Mouse (Mus musculus): Measurements from ENCODE around the gene Gm20388. TPM values are rescaled to one million over a fixed set of nuclear protein-coding genes. Genes with fewer than 3 reads are reported as not detected.

Gm20388 gene
- total and polyA plus RNA-seq, 3 experiments = 0.02 to 0.05 TPM; not detected in 1

DNA sequence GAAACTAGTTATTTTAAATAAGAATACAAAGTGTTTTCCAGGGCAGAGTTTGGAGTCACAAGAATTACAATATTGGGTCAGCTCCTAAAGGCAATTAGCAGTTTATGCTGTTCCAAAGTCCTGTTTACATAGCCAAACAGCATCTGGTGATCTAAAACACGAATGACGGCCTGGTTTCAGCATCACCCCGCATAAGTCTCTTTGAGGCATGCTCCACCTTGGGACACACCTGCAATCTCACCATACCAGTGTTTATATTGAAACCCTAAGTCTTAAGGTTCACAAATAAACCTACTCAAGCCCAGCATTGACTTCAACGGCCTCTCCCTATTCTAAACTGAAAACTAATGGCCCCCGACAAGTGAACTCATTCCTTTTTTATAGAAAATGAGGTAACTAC lies 3049.7 kb downstream of the Gm20388 start:
- Histone ChIP-seq H3K9me3 (replicated peaks) (no peaks in the 10 kb centered on the region), H3K36me3 (replicated peaks) (peaks cover 51% of the 10 kb centered on the region), H3K4me3 (ENCODE audit: low read depth, low read length) (no peak overlapping the region), H3K4me1 (ENCODE audit: insufficient read depth, low read depth, low read length) (peaks cover 89% of the 10 kb centered on the region), H3K27me3 (ENCODE audit: insufficient read depth, low read length) (no peaks in the 10 kb centered on the region)
- no peak for ATAC-seq (ENCODE audit: extremely low read depth, insufficient number of reproducible peaks, low FRiP score, poor library complexity, severe bottlenecking)
- no peak for DNase-seq (ENCODE audit: low spot score)
- TF ChIP-seq CTCF (IDR thresholded peaks at IDR 0.05; ENCODE audit: low read depth, low read length) = no peak
- TF ChIP-seq POLR2AphosphoS5 (IDR thresholded peaks at IDR 0.05; ENCODE audit: insufficient replicate concordance, low read depth, low read length) = no peak
- no peak for TF ChIP-seq GATA2 (IDR thresholded peaks at IDR 0.05; ENCODE audit: borderline replicate concordance, low read depth, low read length)
- no peak for TF ChIP-seq GATA1 (IDR thresholded peaks at IDR 0.05; ENCODE audit: borderline replicate concordance, low read length)
- TF ChIP-seq TAL1 (conservative IDR thresholded peaks at IDR 0.05; ENCODE audit: low read depth, low read length) = no peak

DNA sequence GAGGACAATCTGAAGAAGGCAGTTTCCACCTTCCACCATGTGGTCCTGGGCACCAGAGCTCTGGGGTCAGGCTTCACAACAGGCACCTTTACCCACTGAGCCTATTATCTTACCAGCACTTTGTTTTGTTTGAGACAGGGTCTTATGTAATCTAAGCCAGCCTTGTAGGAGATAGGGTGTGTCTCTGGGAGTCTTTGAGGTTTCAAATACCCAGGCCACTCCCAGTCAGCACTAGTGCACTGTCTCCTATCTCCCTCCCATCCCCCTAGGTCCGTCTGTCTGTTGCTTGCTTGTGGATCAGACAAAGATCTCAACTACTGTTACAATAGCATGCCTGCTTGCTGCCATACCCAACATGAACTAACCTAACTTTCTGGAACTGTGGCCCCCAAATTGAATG lies 3050.3 kb downstream of the Gm20388 start:
- ATAC-seq (ENCODE audit: extremely low read depth, insufficient number of reproducible peaks, low FRiP score, poor library complexity, severe bottlenecking) = peak; percentile 91
- peak overlapping the region; percentile 54; the same call in 1 of the 2 replicates for H3K4me3 ChIP-seq (ENCODE audit: low read depth, low read length)
- peaks cover 52% of the 10 kb centered on the region for H3K36me3 ChIP-seq (replicated peaks)
- H3K4me1 ChIP-seq (ENCODE audit: insufficient read depth, low read depth, low read length) = peaks cover 85% of the 10 kb centered on the region
- DNase-seq (ENCODE audit: low spot score) = peak; percentile 65
- TF ChIP-seq GATA1 (IDR thresholded peaks at IDR 0.05; ENCODE audit: borderline replicate concordance, low read length) (no peak), CTCF (IDR thresholded peaks at IDR 0.05; ENCODE audit: low read depth, low read length) (no peak), POLR2AphosphoS5 (IDR thresholded peaks at IDR 0.05; ENCODE audit: insufficient replicate concordance, low read depth, low read length) (no peak), TAL1 (conservative IDR thresholded peaks at IDR 0.05; ENCODE audit: low read depth, low read length) (no peak), GATA2 (IDR thresholded peaks at IDR 0.05; ENCODE audit: borderline replicate concordance, low read depth, low read length) (no peak)
- H3K27me3 ChIP-seq (ENCODE audit: insufficient read depth, low read length) = no peaks in the 10 kb centered on the region
- H3K9me3 ChIP-seq (replicated peaks) = no peaks in the 10 kb centered on the region

DNA sequence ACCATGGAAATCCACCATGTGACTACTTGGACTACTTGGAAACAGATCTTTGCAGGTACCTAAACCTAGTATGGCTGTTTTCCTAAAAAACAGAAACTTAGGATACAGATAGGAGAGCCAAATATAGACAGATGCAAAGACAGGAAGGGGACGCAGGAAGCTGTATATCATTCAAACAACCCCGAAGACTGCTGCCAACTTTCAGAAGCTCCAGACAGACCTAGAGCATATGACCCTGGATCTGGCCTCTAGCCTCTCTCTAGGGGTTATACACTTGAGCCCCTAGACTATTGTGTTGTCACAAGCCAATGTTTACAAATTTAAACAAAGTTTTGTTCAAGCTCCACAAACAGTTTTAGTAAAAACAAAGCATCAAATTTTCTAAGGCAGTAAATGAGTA lies 3050.8 kb downstream of the Gm20388 start:
- DNase-seq (ENCODE audit: low spot score) (no peak), ATAC-seq (ENCODE audit: extremely low read depth, insufficient number of reproducible peaks, low FRiP score, poor library complexity, severe bottlenecking) (no peak)
- no peaks in the 10 kb centered on the region for H3K9me3 ChIP-seq (replicated peaks)
- peaks cover 55% of the 10 kb centered on the region for H3K36me3 ChIP-seq (replicated peaks)
- TF ChIP-seq GATA1 (IDR thresholded peaks at IDR 0.05; ENCODE audit: borderline replicate concordance, low read length) (no peak), POLR2AphosphoS5 (IDR thresholded peaks at IDR 0.05; ENCODE audit: insufficient replicate concordance, low read depth, low read length) (no peak), CTCF (IDR thresholded peaks at IDR 0.05; ENCODE audit: low read depth, low read length) (no peak)
- no peaks in the 10 kb centered on the region for H3K27me3 ChIP-seq (ENCODE audit: insufficient read depth, low read length)
- no peak overlapping the region for H3K4me3 ChIP-seq (ENCODE audit: low read depth, low read length)
- peaks cover 80% of the 10 kb centered on the region for H3K4me1 ChIP-seq (ENCODE audit: insufficient read depth, low read depth, low read length)

DNA sequence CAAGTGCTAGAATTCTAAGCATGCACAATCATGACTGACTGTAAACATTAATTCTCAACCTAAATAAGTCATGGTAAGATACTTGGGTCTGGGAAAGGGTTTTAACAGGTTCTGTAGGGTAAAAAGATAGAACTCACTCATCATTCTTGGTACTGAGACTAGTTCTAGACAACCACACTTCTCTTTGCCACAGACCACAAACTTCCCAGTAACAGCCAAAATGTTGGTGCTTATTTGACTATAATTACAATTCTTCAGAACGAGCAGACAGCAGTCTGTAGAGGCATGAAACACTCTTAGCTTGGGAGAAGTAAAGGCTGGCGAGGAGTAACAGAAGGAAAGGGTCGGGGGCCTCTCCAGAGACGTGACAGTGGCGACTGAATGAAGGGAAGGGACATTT lies 3051.4 kb downstream of the Gm20388 start:
- peaks cover 74% of the 10 kb centered on the region for H3K4me1 ChIP-seq (ENCODE audit: insufficient read depth, low read depth, low read length)
- DNase-seq (ENCODE audit: low spot score) = no peak
- H3K27me3 ChIP-seq (ENCODE audit: insufficient read depth, low read length) = no peaks in the 10 kb centered on the region
- H3K36me3 ChIP-seq (replicated peaks) = peaks cover 55% of the 10 kb centered on the region
- ATAC-seq (ENCODE audit: extremely low read depth, insufficient number of reproducible peaks, low FRiP score, poor library complexity, severe bottlenecking) = no peak
- H3K9me3 ChIP-seq (replicated peaks) = no peaks in the 10 kb centered on the region
- H3K4me3 ChIP-seq (ENCODE audit: low read depth, low read length) = no peak overlapping the region; the same call in 1 of the 2 replicates
- TF ChIP-seq POLR2AphosphoS5 (IDR thresholded peaks at IDR 0.05; ENCODE audit: insufficient replicate concordance, low read depth, low read length) (no peak), GATA1 (IDR thresholded peaks at IDR 0.05; ENCODE audit: borderline replicate concordance, low read length) (no peak), GATA2 (IDR thresholded peaks at IDR 0.05; ENCODE audit: borderline replicate concordance, low read depth, low read length) (no peak)

DNA sequence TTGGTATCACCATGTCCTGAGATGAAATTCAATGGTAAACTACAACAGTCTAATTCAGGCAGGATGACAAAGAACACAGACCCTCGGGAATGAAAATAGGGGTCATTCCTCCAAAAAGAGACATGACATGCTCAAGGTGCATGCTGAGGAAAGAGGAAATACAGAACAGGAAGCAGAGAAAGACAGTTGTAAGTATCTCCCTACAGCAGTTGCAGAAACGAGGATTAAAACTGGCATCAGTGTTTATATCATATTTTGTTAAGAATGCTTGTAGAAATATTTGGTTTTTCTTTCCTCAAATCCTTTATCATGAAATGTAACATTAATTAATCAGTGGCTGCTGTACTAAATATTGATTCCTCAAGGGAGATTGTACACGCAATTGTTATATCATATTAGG lies 3056.0 kb downstream of the Gm20388 start:
- no peak for TF ChIP-seq CTCF (IDR thresholded peaks at IDR 0.05; ENCODE audit: low read depth, low read length)
- TF ChIP-seq POLR2AphosphoS5 (IDR thresholded peaks at IDR 0.05; ENCODE audit: insufficient replicate concordance, low read depth, low read length) = no peak
- no peak for TF ChIP-seq GATA2 (IDR thresholded peaks at IDR 0.05; ENCODE audit: borderline replicate concordance, low read depth, low read length)
- no peak for TF ChIP-seq TAL1 (conservative IDR thresholded peaks at IDR 0.05; ENCODE audit: low read depth, low read length)
- no peak for TF ChIP-seq GATA1 (IDR thresholded peaks at IDR 0.05; ENCODE audit: borderline replicate concordance, low read length)
- DNase-seq (ENCODE audit: low spot score) (no peak), ATAC-seq (ENCODE audit: extremely low read depth, insufficient number of reproducible peaks, low FRiP score, poor library complexity, severe bottlenecking) (no peak)
- H3K36me3 ChIP-seq (replicated peaks) = peaks cover 77% of the 10 kb centered on the region
- no peak overlapping the region for H3K4me3 ChIP-seq (ENCODE audit: low read depth, low read length)
- H3K27me3 ChIP-seq (ENCODE audit: insufficient read depth, low read length) = no peaks in the 10 kb centered on the region
- no peaks in the 10 kb centered on the region for H3K9me3 ChIP-seq (replicated peaks)
- peaks cover 37% of the 10 kb centered on the region for H3K4me1 ChIP-seq (ENCODE audit: insufficient read depth, low read depth, low read length)

DNA sequence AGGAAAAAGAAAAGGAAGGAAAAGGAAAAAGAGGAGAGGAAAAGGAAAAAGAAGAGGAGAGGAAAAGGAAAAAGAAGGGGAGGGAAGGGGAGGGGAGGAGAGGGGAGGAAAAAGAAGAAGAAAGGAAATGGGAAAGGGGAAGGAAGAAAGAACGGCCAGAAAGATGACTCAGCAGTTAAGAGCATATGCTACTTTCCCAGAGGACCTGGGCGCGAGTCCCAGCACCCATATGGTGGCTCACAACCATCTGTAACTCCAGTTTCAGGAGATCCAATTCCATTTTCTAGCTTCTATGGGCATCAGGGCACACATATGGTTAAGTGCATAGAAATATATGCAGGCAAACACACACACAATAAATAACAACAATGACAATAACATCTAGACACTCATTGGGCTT lies 3057.5 kb downstream of the Gm20388 start:
- TF ChIP-seq TAL1 (conservative IDR thresholded peaks at IDR 0.05; ENCODE audit: low read depth, low read length) = no peak
- TF ChIP-seq GATA1 (IDR thresholded peaks at IDR 0.05; ENCODE audit: borderline replicate concordance, low read length) = no peak
- no peak for TF ChIP-seq CTCF (IDR thresholded peaks at IDR 0.05; ENCODE audit: low read depth, low read length)
- no peak for TF ChIP-seq POLR2AphosphoS5 (IDR thresholded peaks at IDR 0.05; ENCODE audit: insufficient replicate concordance, low read depth, low read length)
- TF ChIP-seq GATA2 (IDR thresholded peaks at IDR 0.05; ENCODE audit: borderline replicate concordance, low read depth, low read length) = no peak
- no peaks in the 10 kb centered on the region for H3K27me3 ChIP-seq (ENCODE audit: insufficient read depth, low read length)
- no peak overlapping the region for H3K4me3 ChIP-seq (ENCODE audit: low read depth, low read length)
- no peak for DNase-seq (ENCODE audit: low spot score)
- H3K36me3 ChIP-seq (replicated peaks) = peaks cover 82% of the 10 kb centered on the region
- no peaks in the 10 kb centered on the region for H3K9me3 ChIP-seq (replicated peaks)
- peaks cover 22% of the 10 kb centered on the region for H3K4me1 ChIP-seq (ENCODE audit: insufficient read depth, low read depth, low read length)
- ATAC-seq (ENCODE audit: extremely low read depth, insufficient number of reproducible peaks, low FRiP score, poor library complexity, severe bottlenecking) = no peak

Measured in G1E (cell line).